Mouse (Mus musculus): ENCODE results near the gene Aif1l. TPM values are rescaled to one million over a fixed set of nuclear protein-coding genes. Genes with fewer than 3 reads are reported as not detected.

Aif1l gene
- total RNA-seq, 2 experiments from 2014 or later = not detected

- no peak for ATAC-seq (ENCODE audit: poor library complexity, severe bottlenecking)
Measured at GRCm38 (mm10) chr2:31998443-31998842, 48.5 kb downstream of the Aif1l start.

- no peak for ATAC-seq (ENCODE audit: poor library complexity, severe bottlenecking)
Measured at GRCm38 (mm10) chr2:32008311-32008710, 58.4 kb downstream of the Aif1l start.

GRCm38 (mm10) chr2:32008716-32009115, 58.8 kb downstream of the Aif1l start:
- ATAC-seq (ENCODE audit: poor library complexity, severe bottlenecking) = no peak

- no peak for ATAC-seq (ENCODE audit: poor library complexity, severe bottlenecking)
Measured at GRCm38 (mm10) chr2:32019704-32020103, 69.8 kb downstream of the Aif1l start.

GRCm38 (mm10) chr2:32020229-32020628, 70.3 kb downstream of the Aif1l start:
- no peak for ATAC-seq (ENCODE audit: poor library complexity, severe bottlenecking)

Other genes starting within 250 kb of the Aif1l start
- gene Qrfp, start 139.6 kb upstream of the Aif1l start, total RNA-seq (2015) = 0.57 and 0.65 TPM in 2 replicates
- gene Qrfp, start 139.6 kb upstream of the Aif1l start, total RNA-seq (2017) = 0.04 and 0.29 TPM in 2 replicates
- not detected in 2 replicates for gene Fibcd1, start 104.1 kb upstream of the Aif1l start, total RNA-seq (2015)
- gene Fibcd1, start 104.1 kb upstream of the Aif1l start, total RNA-seq (2017) = 0.04 TPM in 1 of 2 replicates, not detected in the other
- not detected in 2 replicates for gene Lamc3, start 62.8 kb upstream of the Aif1l start, total RNA-seq (2015)
- not detected in 2 replicates for gene Lamc3, start 62.8 kb upstream of the Aif1l start, total RNA-seq (2017)
- gene Nup214, start 24.3 kb downstream of the Aif1l start, total RNA-seq (2015) = 51.5 and 69.1 TPM in 2 replicates
- gene Nup214, start 24.3 kb downstream of the Aif1l start, total RNA-seq (2017) = 32.0 and 37.7 TPM in 2 replicates
- 14.4 and 14.7 TPM in 2 replicates for gene Fam78a, start 134.7 kb downstream of the Aif1l start, total RNA-seq (2015)
- 11.7 and 13.1 TPM in 2 replicates for gene Fam78a, start 134.7 kb downstream of the Aif1l start, total RNA-seq (2017)
- gene Plpp7, start 145.4 kb downstream of the Aif1l start, total RNA-seq (2015) = 0.14 and 0.33 TPM in 2 replicates
- gene Plpp7, start 145.4 kb downstream of the Aif1l start, total RNA-seq (2017) = 0.24 and 1.2 TPM in 2 replicates
- gene Prrc2b, start 200.9 kb downstream of the Aif1l start, total RNA-seq (2015) = 26.9 and 27.2 TPM in 2 replicates
- 11.5 and 13.9 TPM in 2 replicates for gene Prrc2b, start 200.9 kb downstream of the Aif1l start, total RNA-seq (2017)

All from megakaryocyte, adult 5-6 weeks (primary cell).